In the genomic region with DNA sequence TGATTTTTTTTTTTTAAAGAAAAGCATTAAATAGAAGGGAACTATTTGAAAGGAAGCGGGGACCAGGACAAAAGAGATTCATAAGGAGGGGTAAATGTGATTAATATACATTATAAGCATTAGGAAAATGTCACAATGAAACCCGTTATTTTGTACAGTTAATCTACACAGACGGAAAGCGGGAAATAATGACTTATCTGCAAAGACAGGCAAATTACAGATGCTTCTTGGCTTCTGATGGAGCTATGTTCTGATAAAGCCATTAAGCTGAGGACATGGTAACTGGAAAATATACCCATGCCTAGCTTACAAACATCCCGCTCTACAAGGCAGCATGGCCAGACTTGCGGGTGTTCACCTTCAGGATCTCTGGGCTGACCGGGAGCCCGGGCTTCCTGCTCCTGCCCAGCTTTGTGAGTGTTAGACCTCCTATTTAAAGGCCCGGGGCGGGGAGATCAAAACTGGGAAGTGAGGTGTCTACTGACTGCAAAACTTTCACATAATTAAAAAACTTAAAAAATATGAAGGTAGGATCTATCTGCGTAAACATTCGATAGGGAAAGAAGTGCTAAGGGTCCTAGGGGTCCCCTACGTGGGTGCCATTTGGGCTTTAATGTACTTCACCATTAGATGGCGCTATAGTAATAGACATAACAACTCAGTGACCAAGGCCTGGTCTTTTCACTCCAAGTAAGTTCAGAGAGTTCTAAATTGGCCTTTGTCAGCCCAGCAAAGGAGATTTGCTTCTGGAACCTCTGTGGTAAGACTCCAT, we compare ENCODE assay signal across 9 mouse cellular contexts. TPM values are rescaled to one million over a fixed set of nuclear protein-coding genes. Genes with fewer than 3 reads are reported as not detected.
DNase-seq lines count a peak whose midpoint lies in the region; ATAC-seq and TF ChIP-seq lines count a peak whose summit lies in the region.
"Had no signal": no experiment of that assay in that cellular context is flagged by ENCODE, and none has a peak within 500 bp of the region (broad histone marks: within the 10 kb centered on the region; RNA-seq: fewer than 3 reads in every experiment).

No protein-coding gene starts in this region.

- no peak overlapping the region for H3K4me3 ChIP-seq in cortical plate, adult 2 months (ENCODE audit: insufficient read depth, low read length)
- H3K4me3 ChIP-seq in heart, embryonic 12.5 days: no peak overlapping the region
- H3K4me3 ChIP-seq in thymus, adult 2 months (ENCODE audit: control insufficient read depth, insufficient read depth, low read length): no peak overlapping the region
- H3K4me3 ChIP-seq: embryonic facial prominence, embryonic 13.5 days had no signal

- TF ChIP-seq POLR2A in cortical plate, adult 2 months (IDR thresholded peaks at IDR 0.05; ENCODE audit: extremely low read depth, insufficient read depth, low read length): no peak
- TF ChIP-seq POLR2A in thymus, adult 2 months (IDR thresholded peaks at IDR 0.05; ENCODE audit: control insufficient read depth, extremely low read depth, insufficient read depth, low read length, poor library complexity): no peak

- H3K36me3 ChIP-seq in heart, embryonic 12.5 days: no peaks in the 10 kb centered on the region
- no peaks in the 10 kb centered on the region for H3K36me3 ChIP-seq in thymus, adult 2 months (ENCODE audit: control insufficient read depth, insufficient read depth, low read length)
- H3K36me3 ChIP-seq: embryonic facial prominence, embryonic 13.5 days had no signal

- DNase-seq in thymus, postnatal 0 days (ENCODE audit: low spot score): peak; percentile 48
- no peak for DNase-seq in thymus, postnatal 4 days
- peak; percentile 59 for DNase-seq in layer of hippocampus, adult 11-12 months (ENCODE audit: low spot score)
- peak; percentile 77 for DNase-seq in mesoderm, embryonic 11.5 days (ENCODE audit: low read depth, low spot score)
- no peak for DNase-seq in testis, postnatal 14 days (ENCODE audit: low spot score)
- no peak for DNase-seq in thymus, adult 2 months

- no peaks in the 10 kb centered on the region for H3K4me1 ChIP-seq in cortical plate, adult 2 months (ENCODE audit: control insufficient read depth, insufficient read depth, low read length)
- peaks cover 13% of the 10 kb centered on the region for H3K4me1 ChIP-seq in heart, embryonic 12.5 days (replicated peaks)
- H3K4me1 ChIP-seq in thymus, adult 2 months (replicated peaks; ENCODE audit: control insufficient read depth, insufficient read depth, low read length): no peaks in the 10 kb centered on the region

- H3K9me3 ChIP-seq in heart, embryonic 12.5 days (replicated peaks): no peaks in the 10 kb centered on the region
- H3K9me3 ChIP-seq: embryonic facial prominence, embryonic 13.5 days had no signal

- H3K27ac ChIP-seq in cortical plate, adult 2 months (ENCODE audit: insufficient read depth, low read length): no peak overlapping the region
- H3K27ac ChIP-seq in heart, embryonic 12.5 days (ENCODE audit: poor library complexity, severe bottlenecking): no peak overlapping the region
- no peak overlapping the region for H3K27ac ChIP-seq in thymus, adult 2 months (ENCODE audit: control insufficient read depth, insufficient read depth, low read length)
- H3K27ac ChIP-seq: embryonic facial prominence, embryonic 13.5 days had no signal

- ATAC-seq in heart, embryonic 12.5 days (ENCODE audit: insufficient number of reproducible peaks, low FRiP score): no peak

- H3K27me3 ChIP-seq in heart, embryonic 12.5 days (replicated peaks): no peaks in the 10 kb centered on the region
- no peaks in the 10 kb centered on the region for H3K27me3 ChIP-seq in thymus, adult 2 months (ENCODE audit: control insufficient read depth, insufficient read depth, low read length)
- H3K27me3 ChIP-seq: embryonic facial prominence, embryonic 13.5 days had no signal

- no peak overlapping the region for H3K9ac ChIP-seq in heart, embryonic 12.5 days
- H3K9ac ChIP-seq: embryonic facial prominence, embryonic 13.5 days had no signal

- 41% methylated on average over 14 of the region's 14 CpGs for WGBS in heart, embryonic 12.5 days
- WGBS in thymus, adult 2 months: 48% methylated on average over 14 of the region's 14 CpGs

- H3K4me2 ChIP-seq in heart, embryonic 12.5 days: peak overlapping the region; percentile 43
- H3K4me2 ChIP-seq: embryonic facial prominence, embryonic 13.5 days had no signal

- TF ChIP-seq CTCF in cortical plate, adult 2 months (IDR thresholded peaks at IDR 0.05; ENCODE audit: extremely low read depth, insufficient read depth, low read length): peak; percentile 54
- TF ChIP-seq CTCF in thymus, adult 2 months (IDR thresholded peaks at IDR 0.05; ENCODE audit: borderline replicate concordance, control insufficient read depth, extremely low read depth, insufficient read depth, low read length, poor library complexity): no peak

RNA-seq across cellular contexts. Expression of a gene that starts 55.5 kb away (rescaled TPM):
- polyA plus RNA-seq in thymus, postnatal 0 days (2015; fragmentation: Nextera tagmentation; extraction: Ambion mirVana): 11.8 and 16.3 TPM in 2 replicates
- polyA plus RNA-seq in cortical plate, adult 2 months (2012; rRNA removed): 26.2 and 27.1 TPM in 2 replicates
- 22.5 and 23.9 TPM in 2 replicates for polyA plus RNA-seq in heart, embryonic 12.5 days (2016; fragmentation: Nextera tagmentation; extraction: Ambion mirVana)
- 10.6 and 10.7 TPM in 2 replicates for polyA plus RNA-seq in thymus, adult 2 months (2012; rRNA removed)

RNA-seq across cellular contexts. Expression of a gene that starts 55.8 kb away (rescaled TPM):
- polyA plus RNA-seq in thymus, postnatal 0 days (2015; fragmentation: Nextera tagmentation; extraction: Ambion mirVana): 0.35 and 0.39 TPM in 2 replicates
- polyA plus RNA-seq in cortical plate, adult 2 months (2012; rRNA removed): not detected in 2 replicates
- polyA plus RNA-seq in heart, embryonic 12.5 days (2016; fragmentation: Nextera tagmentation; extraction: Ambion mirVana): 0.26 TPM in 1 of 2 replicates, not detected in the other
- not detected in 2 replicates for polyA plus RNA-seq in thymus, adult 2 months (2012; rRNA removed)

Comparison
In these comparisons a context has a peak if more than half of its experiments do, and no peak if none do; other contexts are left out.
1. DNase-seq: peak in thymus, postnatal 0 days (single experiment), layer of hippocampus, adult 11-12 months (single experiment) and mesoderm, embryonic 11.5 days (single experiment); none in thymus, postnatal 4 days (single experiment), testis, postnatal 14 days (single experiment) and thymus, adult 2 months (single experiment).